In genomic region chr16:73097176-73097575, GRCm38 (mm10) we compare ENCODE assay signal across 11 mouse cellular contexts.
DNase-seq lines count a peak whose midpoint lies in the region; ATAC-seq and TF ChIP-seq lines count a peak whose summit lies in the region.
"Had no signal": no experiment of that assay in that cellular context is flagged by ENCODE, and none has a peak within 500 bp of the region (broad histone marks: within the 10 kb centered on the region; RNA-seq: fewer than 3 reads in every experiment).

No protein-coding gene starts in this region.

- no peaks in the 10 kb centered on the region for H3K27me3 ChIP-seq in kidney, postnatal 0 days (ENCODE audit: insufficient read depth, low read length)
- H3K27me3 ChIP-seq in embryonic facial prominence, embryonic 11.5 days (ENCODE audit: control insufficient read depth, insufficient read depth, low read length): no peaks in the 10 kb centered on the region
- no peaks in the 10 kb centered on the region for H3K27me3 ChIP-seq in hindbrain, embryonic 15.5 days
- H3K27me3 ChIP-seq in neural tube, embryonic 14.5 days (ENCODE audit: control insufficient read depth, insufficient read depth, low read length): no peaks in the 10 kb centered on the region

- WGBS in kidney, postnatal 0 days: 20% methylated on average over 14 of the region's 14 CpGs
- 14% methylated on average over 14 of the region's 14 CpGs for WGBS in embryonic facial prominence, embryonic 11.5 days
- WGBS in hindbrain, embryonic 15.5 days: 14% methylated on average over 14 of the region's 14 CpGs
- WGBS in neural tube, embryonic 14.5 days: 7% methylated on average over 14 of the region's 14 CpGs

- DNase-seq in kidney, postnatal 0 days (ENCODE audit: low spot score): no peak
- DNase-seq in kidney, postnatal 10 days: no peak
- DNase-seq in embryonic facial prominence, embryonic 11.5 days (ENCODE audit: low spot score): peak; percentile 44
- DNase-seq in lung, postnatal 10 days: no peak
- DNase-seq in thymus, postnatal 0 days (ENCODE audit: low spot score): no peak
- DNase-seq: cerebellum, adult 11-12 months; thymus, adult 2 months had no signal

- no peak overlapping the region for H3K27ac ChIP-seq in kidney, postnatal 0 days
- H3K27ac ChIP-seq in embryonic facial prominence, embryonic 11.5 days (replicated peaks; ENCODE audit: low read depth, low read length): no peak overlapping the region; the same call in 1 of the 2 replicates
- H3K27ac ChIP-seq in hindbrain, embryonic 15.5 days (replicated peaks): no peak overlapping the region
- no peak overlapping the region for H3K27ac ChIP-seq in neural tube, embryonic 14.5 days (ENCODE audit: low read depth, low read length)
- H3K27ac ChIP-seq: liver, embryonic 14.5 days had no signal

- no peak for ATAC-seq in kidney, postnatal 0 days (replicated peaks; ENCODE audit: low FRiP score, low read depth)
- no peak for ATAC-seq in embryonic facial prominence, embryonic 11.5 days (replicated peaks; ENCODE audit: insufficient number of reproducible peaks, low FRiP score, low TSS enrichment, low read depth)
- ATAC-seq in hindbrain, embryonic 15.5 days (ENCODE audit: low FRiP score, low read depth): no peak
- no peak for ATAC-seq in neural tube, embryonic 14.5 days (ENCODE audit: low read depth)
- ATAC-seq in activated CD4-positive, CD25-positive, alpha-beta regulatory T cell, adult 4 months: no peak

- no peak for TF ChIP-seq CTCF in kidney, postnatal 0 days (IDR thresholded peaks at IDR 0.05; ENCODE audit: low read depth)

- no peak overlapping the region for H3K4me3 ChIP-seq in kidney, postnatal 0 days (replicated peaks; ENCODE audit: low read depth, low read length)
- no peak overlapping the region for H3K4me3 ChIP-seq in embryonic facial prominence, embryonic 11.5 days (ENCODE audit: low read depth, low read length)
- no peak overlapping the region for H3K4me3 ChIP-seq in hindbrain, embryonic 15.5 days
- H3K4me3 ChIP-seq in neural tube, embryonic 14.5 days (ENCODE audit: low read depth, low read length): no peak overlapping the region

- H3K4me2 ChIP-seq in kidney, postnatal 0 days (ENCODE audit: low read length): peak overlapping the region; percentile 28
- H3K4me2 ChIP-seq in embryonic facial prominence, embryonic 11.5 days (ENCODE audit: low read depth, low read length): peak overlapping the region; percentile 7; the same call in 1 of the 2 replicates
- H3K4me2 ChIP-seq in hindbrain, embryonic 15.5 days: peak overlapping the region; percentile 39
- peak overlapping the region; percentile 9; the same call in 1 of the 2 replicates for H3K4me2 ChIP-seq in neural tube, embryonic 14.5 days (ENCODE audit: low read depth, low read length)

- no peaks in the 10 kb centered on the region for H3K9me3 ChIP-seq in kidney, postnatal 0 days (replicated peaks; ENCODE audit: low read length)
- no peaks in the 10 kb centered on the region for H3K9me3 ChIP-seq in embryonic facial prominence, embryonic 11.5 days (replicated peaks; ENCODE audit: control insufficient read depth, low read length)
- no peaks in the 10 kb centered on the region for H3K9me3 ChIP-seq in hindbrain, embryonic 15.5 days
- no peaks in the 10 kb centered on the region for H3K9me3 ChIP-seq in neural tube, embryonic 14.5 days (ENCODE audit: control insufficient read depth, low read length)

- H3K36me3 ChIP-seq in kidney, postnatal 0 days (ENCODE audit: insufficient read depth, low read length): no peaks in the 10 kb centered on the region
- H3K36me3 ChIP-seq in embryonic facial prominence, embryonic 11.5 days (replicated peaks; ENCODE audit: control insufficient read depth, insufficient read depth, low read depth, low read length): no peaks in the 10 kb centered on the region
- no peaks in the 10 kb centered on the region for H3K36me3 ChIP-seq in hindbrain, embryonic 15.5 days
- no peaks in the 10 kb centered on the region for H3K36me3 ChIP-seq in neural tube, embryonic 14.5 days (ENCODE audit: control insufficient read depth, insufficient read depth, low read length)

- H3K4me1 ChIP-seq in kidney, postnatal 0 days (replicated peaks; ENCODE audit: insufficient read depth, low read length): no peaks in the 10 kb centered on the region
- H3K4me1 ChIP-seq in embryonic facial prominence, embryonic 11.5 days (ENCODE audit: control insufficient read depth, insufficient read depth, low read length): no peaks in the 10 kb centered on the region
- H3K4me1 ChIP-seq in hindbrain, embryonic 15.5 days (replicated peaks): peaks cover 13% of the 10 kb centered on the region
- H3K4me1 ChIP-seq in neural tube, embryonic 14.5 days (ENCODE audit: control insufficient read depth, insufficient read depth, low read length): peaks cover 4% of the 10 kb centered on the region; the same call in 1 of the 2 replicates

- no peak overlapping the region for H3K9ac ChIP-seq in kidney, postnatal 0 days (ENCODE audit: low read depth, low read length)
- no peak overlapping the region for H3K9ac ChIP-seq in embryonic facial prominence, embryonic 11.5 days (replicated peaks; ENCODE audit: low read length)
- H3K9ac ChIP-seq in hindbrain, embryonic 15.5 days: no peak overlapping the region
- no peak overlapping the region for H3K9ac ChIP-seq in neural tube, embryonic 14.5 days (replicated peaks; ENCODE audit: low read depth, low read length)
- H3K9ac ChIP-seq: liver, embryonic 14.5 days had no signal
